Comparison of ENCODE assay signal across 20 mouse cellular contexts in genomic region chrX:85079174-85079573, GRCm38 (mm10).
DNase-seq lines count a peak whose midpoint lies in the region; TF ChIP-seq lines count a peak whose summit lies in the region.
"Had no signal": no experiment of that assay in that cellular context is flagged by ENCODE, and none has a peak within 500 bp of the region (broad histone marks: within the 10 kb centered on the region; RNA-seq: fewer than 3 reads in every experiment).

No protein-coding gene starts in this region.

- H3K36me3 ChIP-seq in ES-Bruce4 (ENCODE audit: control insufficient read depth, insufficient read depth, low read length, poor library complexity, severe bottlenecking): no peaks in the 10 kb centered on the region
- H3K36me3 ChIP-seq in ES-E14 (ENCODE audit: control insufficient read depth, insufficient read depth, low read length, poor library complexity, severe bottlenecking): no peaks in the 10 kb centered on the region
- H3K36me3 ChIP-seq: embryonic facial prominence, embryonic 10.5 days; embryonic facial prominence, embryonic 12.5 days; forebrain, embryonic 15.5 days had no signal

- peak; percentile 69; the same call in 1 of the 2 replicates for TF ChIP-seq EP300 in ES-Bruce4 (IDR thresholded peaks at IDR 0.05; ENCODE audit: insufficient read depth, low read depth, low read length)

- no peak for TF ChIP-seq POLR2A in ES-Bruce4 (IDR thresholded peaks at IDR 0.05; ENCODE audit: insufficient read depth, low read length)

- in situ Hi-C loops in ES-E14 (cut with MboI; ENCODE audit: low sequenced_read_pairs in 2 of 2, unreplicated experiment in 2 of 2): no loop called here

- no peak for DNase-seq in ES-E14 (ENCODE audit: low read depth, low spot score)
- no peak for DNase-seq in frontal cortex, postnatal 14 days (ENCODE audit: low spot score in 2 of 2)
- DNase-seq in lung, postnatal 36 days: no peak
- DNase-seq in kidney, postnatal 36 days: no peak
- DNase-seq: adrenal gland, adult 8-10 months; adrenal gland, postnatal 14 days; adrenal gland, postnatal 36 days; B cell, adult 2 months; cerebellum, adult 11-12 months; cerebellum, adult 2 months; cerebellum, adult 9-10 months; cerebellum, postnatal 10 days; cerebellum, postnatal 25 days; forebrain, postnatal 0 days had no signal

- H3K27ac ChIP-seq in ES-Bruce4 (ENCODE audit: insufficient read depth, low read length) (peak overlapping the region; percentile 87; the same call in 1 of the 2 replicates), ES-E14 (ENCODE audit: insufficient read depth, low read depth, low read length, poor library complexity, severe bottlenecking) (peak overlapping the region; percentile 66; the same call in 1 of the 2 replicates)
- H3K27ac ChIP-seq: embryonic facial prominence, embryonic 10.5 days; embryonic facial prominence, embryonic 12.5 days; forebrain, embryonic 13.5 days; forebrain, embryonic 15.5 days had no signal

- H3K9ac ChIP-seq in ES-Bruce4 (ENCODE audit: low read depth, poor library complexity, severe bottlenecking) (no peak overlapping the region), ES-E14 (ENCODE audit: insufficient read depth, low read depth, low read length, poor library complexity, severe bottlenecking) (no peak overlapping the region)
- H3K9ac ChIP-seq: embryonic facial prominence, embryonic 12.5 days; forebrain, embryonic 13.5 days; forebrain, embryonic 15.5 days; forebrain, postnatal 0 days had no signal

- no peak overlapping the region for H3K4me3 ChIP-seq in ES-Bruce4 (ENCODE audit: low read depth, low read length)
- H3K4me3 ChIP-seq in ES-E14 (ENCODE audit: insufficient read depth in 1 of 2, low read depth in 1 of 2, low read length in 2 of 2, poor library complexity in 1 of 2, severe bottlenecking in 1 of 2): no peak overlapping the region
- H3K4me3 ChIP-seq: embryonic facial prominence, embryonic 10.5 days; embryonic facial prominence, embryonic 12.5 days; forebrain, embryonic 13.5 days; forebrain, embryonic 15.5 days had no signal

- no peaks in the 10 kb centered on the region for H3K27me3 ChIP-seq in ES-Bruce4 (ENCODE audit: control insufficient read depth, insufficient read depth, low read length, poor library complexity, severe bottlenecking)
- H3K27me3 ChIP-seq: CH12.LX; forebrain, embryonic 13.5 days; forebrain, embryonic 15.5 days had no signal

- TF ChIP-seq CTCF in ES-Bruce4 (IDR thresholded peaks at IDR 0.05; ENCODE audit: low read depth, low read length): no peak

- H3K4me1 ChIP-seq in ES-Bruce4 (ENCODE audit: control insufficient read depth, insufficient read depth, low read length) (peaks cover 6% of the 10 kb centered on the region), ES-E14 (ENCODE audit: control insufficient read depth in 2 of 2, insufficient read depth in 2 of 2, low read length in 2 of 2, poor library complexity in 1 of 2) (peaks cover under 1 to 36% of the 10 kb centered on the region in 2 experiments)
- H3K4me1 ChIP-seq: embryonic facial prominence, embryonic 10.5 days; embryonic facial prominence, embryonic 12.5 days; forebrain, embryonic 13.5 days; forebrain, embryonic 15.5 days had no signal

- H3K9me3 ChIP-seq in ES-Bruce4 (replicated peaks; ENCODE audit: control insufficient read depth, insufficient read depth, low read length, poor library complexity, severe bottlenecking): no peaks in the 10 kb centered on the region
- no peaks in the 10 kb centered on the region for H3K9me3 ChIP-seq in ES-E14 (ENCODE audit: control insufficient read depth, insufficient read depth, low read depth, low read length)
- H3K9me3 ChIP-seq: embryonic facial prominence, embryonic 10.5 days; embryonic facial prominence, embryonic 12.5 days; forebrain, embryonic 13.5 days; forebrain, embryonic 15.5 days had no signal

TF ChIP-seq in ES-E14, 5 proteins besides CTCF, POLR2A, EP300 and RAD21:
- TF ChIP-seq ZNF384 (IDR thresholded peaks at IDR 0.05; ENCODE audit: low read depth, low read length): no peak
- TF ChIP-seq MAFK (IDR thresholded peaks at IDR 0.05; ENCODE audit: insufficient read depth, low read depth, low read length): no peak
- no peak for TF ChIP-seq HCFC1 (IDR thresholded peaks at IDR 0.05; ENCODE audit: borderline replicate concordance, insufficient read depth, low read length)
- no peak for TF ChIP-seq ZC3H11A (IDR thresholded peaks at IDR 0.05; ENCODE audit: borderline replicate concordance, low read depth, low read length)
- TF ChIP-seq CHD2 (IDR thresholded peaks at IDR 0.05; ENCODE audit: low read depth, low read length): no peak
TF ChIP-seq in ES-E14: peak in this region for 0.
